Comparison of ENCODE assay signal across 8 mouse cellular contexts in genomic region chr10:53595744-53596676, GRCm38 (mm10). TPM values are rescaled to one million over a fixed set of nuclear protein-coding genes. Genes with fewer than 3 reads are reported as not detected.
DNase-seq lines count a peak whose midpoint lies in the region; ATAC-seq and TF ChIP-seq lines count a peak whose summit lies in the region.

No protein-coding gene starts in this region.

- no peaks in the 10 kb centered on the region for H3K27me3 ChIP-seq in heart, embryonic 11.5 days (ENCODE audit: control insufficient read depth, insufficient read depth, low read length)
- no peaks in the 10 kb centered on the region for H3K27me3 ChIP-seq in C2C12 (ENCODE audit: control insufficient read depth, insufficient read depth, insufficient read length)
- no peaks in the 10 kb centered on the region for H3K27me3 ChIP-seq in forebrain, embryonic 16.5 days (replicated peaks; ENCODE audit: control insufficient read depth, insufficient read depth, low read length)
- no peaks in the 10 kb centered on the region for H3K27me3 ChIP-seq in kidney, embryonic 16.5 days (ENCODE audit: insufficient read depth, low read length)

- peak overlapping the region; percentile 99 for H3K27ac ChIP-seq in heart, embryonic 11.5 days (ENCODE audit: low read depth, low read length)
- H3K27ac ChIP-seq in bone marrow, adult 2 months (ENCODE audit: control insufficient read depth, insufficient read depth, low read depth, low read length, poor library complexity) = peak overlapping the region; percentile 66
- peak overlapping the region; percentile 99 for H3K27ac ChIP-seq in forebrain, embryonic 16.5 days (ENCODE audit: low read length)
- H3K27ac ChIP-seq in kidney, embryonic 16.5 days (ENCODE audit: low read length) = peak overlapping the region; percentile 99

- ATAC-seq in heart, embryonic 11.5 days (replicated peaks; ENCODE audit: insufficient number of reproducible peaks, low FRiP score, low TSS enrichment) = peak; percentile 11; the same call in 1 of the 2 replicates
- ATAC-seq in forebrain, embryonic 16.5 days = peak; percentile 90
- ATAC-seq in kidney, embryonic 16.5 days (ENCODE audit: low FRiP score, low TSS enrichment) = peak; percentile 94
- peak; percentile 30 for ATAC-seq in monocyte, adult 5-6 weeks (replicated peaks; ENCODE audit: insufficient number of reproducible peaks, low FRiP score, low TSS enrichment, poor library complexity, severe bottlenecking)

- TF ChIP-seq POLR2A in bone marrow, adult 2 months (IDR thresholded peaks at IDR 0.05; ENCODE audit: borderline replicate concordance, control insufficient read depth, low read depth, low read length) = no peak

- peak overlapping the region; percentile 84 for H3K4me2 ChIP-seq in heart, embryonic 11.5 days
- H3K4me2 ChIP-seq in forebrain, embryonic 16.5 days (ENCODE audit: low read length) = peak overlapping the region; percentile 79
- peak overlapping the region; percentile 81 for H3K4me2 ChIP-seq in kidney, embryonic 16.5 days (replicated peaks; ENCODE audit: low read depth, low read length)

- H3K4me1 ChIP-seq in heart, embryonic 11.5 days (ENCODE audit: control insufficient read depth, insufficient read depth, low read length) = peaks cover 13% of the 10 kb centered on the region
- no peaks in the 10 kb centered on the region for H3K4me1 ChIP-seq in bone marrow, adult 2 months (ENCODE audit: control insufficient read depth, insufficient read depth, low read length)
- peaks cover 24% of the 10 kb centered on the region for H3K4me1 ChIP-seq in forebrain, embryonic 16.5 days (replicated peaks; ENCODE audit: control insufficient read depth, insufficient read depth, low read length)
- peaks cover 27% of the 10 kb centered on the region for H3K4me1 ChIP-seq in kidney, embryonic 16.5 days (ENCODE audit: insufficient read depth, low read length)

- peaks cover 40% of the 10 kb centered on the region for H3K79me2 ChIP-seq in C2C12 (ENCODE audit: control insufficient read depth, insufficient read depth)

- no peak for TF ChIP-seq CTCF in C2C12 (IDR thresholded peaks at IDR 0.05; ENCODE audit: control insufficient read depth, insufficient read depth, insufficient read length)
- TF ChIP-seq CTCF in bone marrow, adult 2 months (IDR thresholded peaks at IDR 0.05; ENCODE audit: control insufficient read depth, insufficient read depth, low read length) = no peak

- no peaks in the 10 kb centered on the region for H3K36me3 ChIP-seq in heart, embryonic 11.5 days (ENCODE audit: control insufficient read depth, insufficient read depth, low read length)
- H3K36me3 ChIP-seq in C2C12 (ENCODE audit: control insufficient read depth, insufficient read depth) = peaks cover 17% of the 10 kb centered on the region
- 0 out of 2 replicates have a peak, but pooled peaks cover 2% of the 10 kb centered on the region for H3K36me3 ChIP-seq in forebrain, embryonic 16.5 days (ENCODE audit: control insufficient read depth, insufficient read depth)
- 0 out of 2 replicates have a peak, but pooled peaks cover 4% of the 10 kb centered on the region for H3K36me3 ChIP-seq in kidney, embryonic 16.5 days (ENCODE audit: insufficient read depth, low read length)

- no peak for DNase-seq in heart, postnatal 4 days
- DNase-seq in urinary bladder, postnatal 14 days (ENCODE audit: low spot score) = no peak

- H3K9ac ChIP-seq in heart, embryonic 11.5 days (ENCODE audit: low read depth, low read length) = peak overlapping the region; percentile 83
- peak overlapping the region; percentile 84 for H3K9ac ChIP-seq in forebrain, embryonic 16.5 days (replicated peaks; ENCODE audit: low read depth, low read length)
- peak overlapping the region; percentile 86 for H3K9ac ChIP-seq in kidney, embryonic 16.5 days (replicated peaks; ENCODE audit: low read length)

- peak overlapping the region; percentile 94 for H3K4me3 ChIP-seq in heart, embryonic 11.5 days (ENCODE audit: low read depth, low read length)
- H3K4me3 ChIP-seq in C2C12 (ENCODE audit: insufficient read depth, poor library complexity, severe bottlenecking) = peak overlapping the region; percentile 85
- peak overlapping the region; percentile 82 for H3K4me3 ChIP-seq in bone marrow, adult 2 months (replicated peaks; ENCODE audit: control insufficient read depth, low read depth, low read length)
- H3K4me3 ChIP-seq in forebrain, embryonic 16.5 days (replicated peaks; ENCODE audit: low read length) = peak overlapping the region; percentile 84
- H3K4me3 ChIP-seq in kidney, embryonic 16.5 days (ENCODE audit: low read length) = peak overlapping the region; percentile 99

- peak overlapping the region; percentile 80 for H3ac ChIP-seq in C2C12 (ENCODE audit: control insufficient read depth, insufficient read length, low read depth)

- WGBS in heart, embryonic 11.5 days (ENCODE audit: insufficient replicate concordance) = 6% methylated on average over 27 of the region's 27 CpGs
- 4% methylated on average over 27 of the region's 27 CpGs for WGBS in bone marrow, adult 2 months
- WGBS in forebrain, embryonic 16.5 days = 7% methylated on average over 24 of the region's 27 CpGs
- 3% methylated on average over 27 of the region's 27 CpGs for WGBS in kidney, embryonic 16.5 days

- H3K79me3 ChIP-seq in C2C12 (ENCODE audit: low read depth) = peaks cover 33% of the 10 kb centered on the region

- no peaks in the 10 kb centered on the region for H3K9me3 ChIP-seq in heart, embryonic 11.5 days (replicated peaks; ENCODE audit: control insufficient read depth, low read length)
- H3K9me3 ChIP-seq in forebrain, embryonic 16.5 days (ENCODE audit: control insufficient read depth, low read length) = no peaks in the 10 kb centered on the region
- H3K9me3 ChIP-seq in kidney, embryonic 16.5 days (ENCODE audit: low read length) = no peaks in the 10 kb centered on the region

TF ChIP-seq in C2C12, 6 proteins besides CTCF, POLR2A, EP300 and RAD21:
- TF ChIP-seq MAX (IDR thresholded peaks at IDR 0.05) (peak; percentile 10), MYOD1 (IDR thresholded peaks at IDR 0.05; ENCODE audit: control insufficient read depth, insufficient read length, low read depth) (no peak)
TF ChIP-seq in C2C12: peak in this region for 1.

RNA-seq across cellular contexts. Expression of gene Asf1a, which starts 0.5 kb away (rescaled TPM):
- polyA plus RNA-seq in heart, embryonic 11.5 days (2014; fragmentation: Nextera tagmentation; extraction: Ambion mirVana) = 84.0 and 88.8 TPM in 2 replicates
- 10 to 100 TPM; 41.0 to 41.5 TPM for total RNA-seq in heart, postnatal 4 days (2021)
- 21.3 TPM for polyA plus RNA-seq in C2C12 (2012; fragmentation: generic; extraction: Trizol)
- polyA plus RNA-seq in bone marrow, adult 2 months (2011; ENCODE audit: insufficient read depth, insufficient read length, low replicate concordance, missing spikeins) = 40.9 and 42.6 TPM in 2 replicates
- polyA plus RNA-seq in forebrain, embryonic 16.5 days (2015; fragmentation: Nextera tagmentation; extraction: Ambion mirVana) = 88.6 and 98.8 TPM in 2 replicates
- 98.9 and 102 TPM in 2 replicates for polyA plus RNA-seq in kidney, embryonic 16.5 days (2015; fragmentation: Nextera tagmentation; extraction: Ambion mirVana)
- 20.2 to 27.3 TPM (median 24.3 TPM) in 3 replicates for total RNA-seq in monocyte, adult 5-6 weeks (2017)

RNA-seq across cellular contexts. Expression of gene Mcm9, which starts 34.2 kb away (rescaled TPM):
- 11.2 and 11.4 TPM in 2 replicates for polyA plus RNA-seq in heart, embryonic 11.5 days (2014; fragmentation: Nextera tagmentation; extraction: Ambion mirVana)
- 10 to 100 TPM; 13.7 to 14.5 TPM for total RNA-seq in heart, postnatal 4 days (2021)
- 3.9 TPM for polyA plus RNA-seq in C2C12 (2012; fragmentation: generic; extraction: Trizol)
- polyA plus RNA-seq in bone marrow, adult 2 months (2011; ENCODE audit: insufficient read depth, insufficient read length, low replicate concordance, missing spikeins) = 5.9 and 10.9 TPM in 2 replicates
- polyA plus RNA-seq in forebrain, embryonic 16.5 days (2015; fragmentation: Nextera tagmentation; extraction: Ambion mirVana) = 6.1 and 8.2 TPM in 2 replicates
- polyA plus RNA-seq in kidney, embryonic 16.5 days (2015; fragmentation: Nextera tagmentation; extraction: Ambion mirVana) = 9.6 and 11.6 TPM in 2 replicates
- 21.5 to 39.5 TPM (median 37.9 TPM) in 3 replicates for total RNA-seq in monocyte, adult 5-6 weeks (2017)

Comparison
In these comparisons a context has a peak if more than half of its experiments do, and no peak if none do; other contexts are left out.
1. ATAC-seq: peak in every context shown above with its lines; median percentile 94 in kidney, embryonic 16.5 days; 90 in forebrain, embryonic 16.5 days; 30 in monocyte, adult 5-6 weeks; 11 in heart, embryonic 11.5 days.